Mouse (Mus musculus) limb, embryonic 11.5 days (tissue): Measurements from ENCODE around the gene Tdrd12. TPM values are rescaled to one million over a fixed set of nuclear protein-coding genes. Genes with fewer than 3 reads are reported as not detected.

Source experiments
- ATAC-seq: fragments of 200-750 bp; cut with Nextera tagmentation; 2 replicates; pipeline ENCODE4 v1.8.0; 2017; ENCODE audit warnings: low read depth; ENCODE audit not compliant: insufficient number of reproducible peaks, low FRiP score, low TSS enrichment
- DNase-seq: peaks from one replicate; pipeline ENCODE4 v3.0.0-alpha.2; 2015; ENCODE audit warnings: low spot score
- H3K27ac ChIP-seq: fragments of 300-500 bp; sonication (generic); replicated peaks from 2 replicates; pipeline ENCODE4 v1.5.1; 2014; ENCODE audit warnings: low read depth, mild to moderate bottlenecking, low read length
- H3K27me3 ChIP-seq: fragments of 300-500 bp; sonication (generic); 2 replicates; pipeline ENCODE4 v1.6.1; 2014; ENCODE audit warnings: mild to moderate bottlenecking, low read length, mixed read lengths; ENCODE audit not compliant: control insufficient read depth, insufficient read depth
- H3K36me3 ChIP-seq: fragments of 300-500 bp; sonication (generic); 2 replicates; pipeline ENCODE4 v1.6.1; 2014; ENCODE audit warnings: mild to moderate bottlenecking, low read length, moderate library complexity, mixed read lengths; ENCODE audit not compliant: control insufficient read depth, insufficient read depth
- H3K4me1 ChIP-seq: fragments of 300-500 bp; sonication (generic); 2 replicates; pipeline ENCODE4 v1.6.1; 2014; ENCODE audit warnings: low read length, mixed read lengths; ENCODE audit not compliant: control insufficient read depth, insufficient read depth
- H3K4me2 ChIP-seq: fragments of 300-500 bp; sonication (generic); 2 replicates; pipeline ENCODE4 v1.6.1; 2014; ENCODE audit warnings: low read depth, mild to moderate bottlenecking, moderate library complexity; ENCODE audit not compliant: severe bottlenecking
- H3K4me3 ChIP-seq: fragments of 300-500 bp; sonication (generic); 2 replicates; pipeline ENCODE4 v1.5.1; 2014; ENCODE audit warnings: low read depth, low read length
- H3K9ac ChIP-seq: fragments of 300-500 bp; sonication (generic); 2 replicates; pipeline ENCODE4 v1.6.1; 2014; ENCODE audit warnings: mild to moderate bottlenecking, low read length
- H3K9me3 ChIP-seq: fragments of 300-500 bp; sonication (generic); 2 replicates; pipeline ENCODE4 v1.6.1; 2016; ENCODE audit warnings: low read length; ENCODE audit not compliant: control insufficient read depth
- WGBS: fragments of 180-500 bp; shearing (Covaris S2); extraction: QIAGEN DNeasy Blood & Tissue Kit; methylation state at CpG from one replicate; pipeline ENCODE4 v1.1.7; 2014; 5-methylcytosine and 5-hydroxymethylcytosine counted together
- polyA plus RNA-seq: library from polyadenylated mRNA; unstranded; fragments of >200 nt; fragmentation: Nextera tagmentation; extraction: Ambion mirVana; gene quantifications from 2 replicates; pipeline ENCODE4 v1.2.1, GENCODE M21; 2014

Gene Tdrd12
- polyA plus RNA-seq, 1 experiment from 2014 or later = not detected

GRCm38 (mm10) chr7:35486553-35486952, 51.0 kb downstream of the Tdrd12 start:
- H3K4me2 ChIP-seq = no peak overlapping the region
- no peaks in the 10 kb centered on the region for H3K4me1 ChIP-seq
- no peak overlapping the region for H3K27ac ChIP-seq
- no peak overlapping the region for H3K9ac ChIP-seq
- no peak overlapping the region for H3K4me3 ChIP-seq
- DNase-seq (no peak), ATAC-seq (no peak)
- no peaks in the 10 kb centered on the region for H3K9me3 ChIP-seq
- no peaks in the 10 kb centered on the region for H3K36me3 ChIP-seq
- 86% methylated on average over 8 of the region's 8 CpGs for WGBS
- no peaks in the 10 kb centered on the region for H3K27me3 ChIP-seq

- no peaks in the 10 kb centered on the region for H3K27me3 ChIP-seq
- no peak overlapping the region for H3K27ac ChIP-seq
- no peak overlapping the region for H3K4me2 ChIP-seq
- no peak for ATAC-seq
- no peak overlapping the region for H3K4me3 ChIP-seq
- H3K9me3 ChIP-seq = no peaks in the 10 kb centered on the region
- no peaks in the 10 kb centered on the region for H3K36me3 ChIP-seq
- H3K9ac ChIP-seq = no peak overlapping the region
- WGBS = 74% methylated on average over 2 of the region's 2 CpGs
- DNase-seq = no peak
- H3K4me1 ChIP-seq = no peaks in the 10 kb centered on the region
Measured at GRCm38 (mm10) chr7:35485126-35485525, 52.4 kb downstream of the Tdrd12 start.

- DNase-seq (no peak), ATAC-seq (no peak)
- Histone ChIP-seq H3K9ac (no peak overlapping the region), H3K9me3 (no peaks in the 10 kb centered on the region), H3K4me1 (no peaks in the 10 kb centered on the region), H3K4me2 (no peak overlapping the region), H3K36me3 (no peaks in the 10 kb centered on the region), H3K27ac (no peak overlapping the region), H3K27me3 (no peaks in the 10 kb centered on the region), H3K4me3 (no peak overlapping the region)
- 82% methylated on average over 2 of the region's 2 CpGs for WGBS
Measured at GRCm38 (mm10) chr7:35476457-35476856, 61.1 kb downstream of the Tdrd12 start.

GRCm38 (mm10) chr7:35470794-35471193, 66.8 kb downstream of the Tdrd12 start:
- H3K27ac ChIP-seq = no peak overlapping the region
- H3K27me3 ChIP-seq = no peaks in the 10 kb centered on the region
- no peak overlapping the region for H3K4me2 ChIP-seq
- H3K4me1 ChIP-seq = no peaks in the 10 kb centered on the region
- no peak overlapping the region for H3K4me3 ChIP-seq
- ATAC-seq (no peak), DNase-seq (no peak)
- WGBS = 51% methylated on average over 4 of the region's 4 CpGs
- no peak overlapping the region for H3K9ac ChIP-seq
- no peaks in the 10 kb centered on the region for H3K36me3 ChIP-seq
- no peaks in the 10 kb centered on the region for H3K9me3 ChIP-seq

- 58% methylated on average over 2 of the region's 2 CpGs for WGBS
- no peaks in the 10 kb centered on the region for H3K36me3 ChIP-seq
- H3K27ac ChIP-seq = no peak overlapping the region
- H3K4me2 ChIP-seq = no peak overlapping the region
- no peak for ATAC-seq
- H3K9ac ChIP-seq = no peak overlapping the region
- H3K4me3 ChIP-seq = no peak overlapping the region
- no peaks in the 10 kb centered on the region for H3K27me3 ChIP-seq
- no peaks in the 10 kb centered on the region for H3K9me3 ChIP-seq
- no peak for DNase-seq
- no peaks in the 10 kb centered on the region for H3K4me1 ChIP-seq
Measured at GRCm38 (mm10) chr7:35467856-35468255, 69.7 kb downstream of the Tdrd12 start.

GRCm38 (mm10) chr7:35465027-35465426, 72.5 kb downstream of the Tdrd12 start:
- Histone ChIP-seq H3K4me2 (no peak overlapping the region), H3K4me1 (no peaks in the 10 kb centered on the region), H3K27ac (no peak overlapping the region), H3K27me3 (no peaks in the 10 kb centered on the region), H3K4me3 (no peak overlapping the region), H3K9me3 (no peaks in the 10 kb centered on the region), H3K9ac (no peak overlapping the region), H3K36me3 (no peaks in the 10 kb centered on the region)
- 90% methylated on average over 5 of the region's 5 CpGs for WGBS
- ATAC-seq (no peak), DNase-seq (no peak)

GRCm38 (mm10) chr7:35460971-35461370, 76.6 kb downstream of the Tdrd12 start:
- ATAC-seq = no peak
- DNase-seq = no peak
- WGBS = 85% methylated on average over 4 of the region's 4 CpGs
- Histone ChIP-seq H3K27ac (no peak overlapping the region), H3K9me3 (no peaks in the 10 kb centered on the region), H3K4me1 (no peaks in the 10 kb centered on the region), H3K9ac (no peak overlapping the region), H3K4me2 (no peak overlapping the region), H3K36me3 (no peaks in the 10 kb centered on the region), H3K27me3 (no peaks in the 10 kb centered on the region), H3K4me3 (no peak overlapping the region)

GRCm38 (mm10) chr7:35456091-35456814, 81.3 kb downstream of the Tdrd12 start:
- H3K4me2 ChIP-seq = no peak overlapping the region
- no peak overlapping the region for H3K27ac ChIP-seq
- no peak overlapping the region for H3K4me3 ChIP-seq
- no peaks in the 10 kb centered on the region for H3K27me3 ChIP-seq
- WGBS = 83% methylated on average over 4 of the region's 4 CpGs
- DNase-seq (no peak), ATAC-seq (no peak)
- H3K9me3 ChIP-seq = no peaks in the 10 kb centered on the region
- no peak overlapping the region for H3K9ac ChIP-seq
- H3K4me1 ChIP-seq = no peaks in the 10 kb centered on the region
- H3K36me3 ChIP-seq = no peaks in the 10 kb centered on the region

- no peak for ATAC-seq
- WGBS = 76% methylated on average over 7 of the region's 7 CpGs
- H3K4me3 ChIP-seq = no peak overlapping the region
- no peak overlapping the region for H3K27ac ChIP-seq
- no peaks in the 10 kb centered on the region for H3K36me3 ChIP-seq
- H3K27me3 ChIP-seq = no peaks in the 10 kb centered on the region
- no peak overlapping the region for H3K4me2 ChIP-seq
- H3K9me3 ChIP-seq = no peaks in the 10 kb centered on the region
- DNase-seq = no peak
- H3K9ac ChIP-seq = no peak overlapping the region
- no peaks in the 10 kb centered on the region for H3K4me1 ChIP-seq
Measured at GRCm38 (mm10) chr7:35448867-35449266, 88.7 kb downstream of the Tdrd12 start.
